Mouse (Mus musculus) ES-E14 (cell line): ENCODE results near the gene Fam189a2.

Experiments used
- HCFC1 ChIP-seq: IDR thresholded peaks from 2 replicates; pipeline ENCODE4 v1.6.1; 2012; ENCODE audit warnings: low read length, inconsistent platforms, borderline replicate concordance; ENCODE audit not compliant: insufficient read depth
- MAFK ChIP-seq: IDR thresholded peaks from 2 replicates; pipeline ENCODE4 v1.6.1; 2014; ENCODE audit warnings: mild to moderate bottlenecking, low read depth, low read length, inconsistent platforms; ENCODE audit not compliant: insufficient read depth

- no peak for TF ChIP-seq HCFC1
- no peak for TF ChIP-seq MAFK
These were observed 63.7 kb downstream of the Fam189a2 start for GRCm38 (mm10) chr19:23967156-23967555.
